Mouse (Mus musculus) cortical plate, adult 2 months (tissue): Measurements from ENCODE around the gene Myo16.

Experiments used
- CTCF ChIP-seq: fragments of 200-500 bp; IDR thresholded peaks from 2 replicates; pipeline ENCODE4 v1.5.1; 2011; ENCODE audit warnings: mild to moderate bottlenecking, control low read depth, low read length; ENCODE audit not compliant: insufficient read depth; ENCODE audit errors: extremely low read depth
- POLR2A ChIP-seq: fragments of 200-500 bp; IDR thresholded peaks from 2 replicates; pipeline ENCODE4 v1.6.1; 2011; ENCODE audit warnings: mild to moderate bottlenecking, low read length, control low read depth; ENCODE audit not compliant: insufficient read depth; ENCODE audit errors: extremely low read depth

- TF ChIP-seq CTCF (no peak), POLR2A (no peak)
Measured at GRCm38 (mm10) chr8:10366141-10366540, 212.4 kb downstream of the Myo16 start.
